Mouse (Mus musculus) hindbrain, embryonic 10.5 days (tissue): ENCODE measurements around the gene Chst8. TPM values are rescaled to one million over a fixed set of nuclear protein-coding genes. Genes with fewer than 3 reads are reported as not detected.

ENCODE experiments used
- DNase-seq: peaks from one replicate; pipeline ENCODE4 v3.0.0-alpha.2; 2017; ENCODE audit warnings: low spot score
- H3K27ac ChIP-seq: fragments of 300-500 bp; sonication (generic); 2 replicates; pipeline ENCODE4 v1.5.1; 2016; ENCODE audit warnings: mild to moderate bottlenecking, moderate library complexity
- H3K27me3 ChIP-seq: fragments of 300-500 bp; sonication (generic); 2 replicates; pipeline ENCODE4 v1.6.1; 2016; ENCODE audit warnings: mild to moderate bottlenecking; ENCODE audit not compliant: poor library complexity, insufficient read depth, severe bottlenecking
- H3K36me3 ChIP-seq: fragments of 300-500 bp; sonication (generic); 2 replicates; pipeline ENCODE4 v1.6.1; 2016; ENCODE audit warnings: mild to moderate bottlenecking, moderate library complexity
- H3K4me1 ChIP-seq: fragments of 300-500 bp; sonication (generic); replicated peaks from 2 replicates; pipeline ENCODE4 v1.6.1; 2016; ENCODE audit warnings: mild to moderate bottlenecking
- H3K4me3 ChIP-seq: fragments of 300-500 bp; sonication (generic); 2 replicates; pipeline ENCODE4 v1.5.1; 2016; ENCODE audit warnings: mild to moderate bottlenecking, moderate library complexity
- H3K9me3 ChIP-seq: fragments of 300-500 bp; sonication (generic); 2 replicates; pipeline ENCODE4 v1.6.1; 2016; ENCODE audit warnings: mild to moderate bottlenecking, moderate library complexity
- WGBS: fragments of 180-500 bp; shearing (Covaris S2); methylation state at CpG from one replicate; pipeline ENCODE4 v1.1.7; 2016; 5-methylcytosine and 5-hydroxymethylcytosine counted together
- polyA plus RNA-seq: library from polyadenylated mRNA; unstranded; fragments of >200 nt; fragmentation: Nextera tagmentation; extraction: Ambion mirVana; gene quantifications from 2 replicates; pipeline ENCODE4 v1.2.1, GENCODE M21; 2016

Gene Chst8
- polyA plus RNA-seq, 1 experiment from 2014 or later, result 17.5 TPM

DNA sequence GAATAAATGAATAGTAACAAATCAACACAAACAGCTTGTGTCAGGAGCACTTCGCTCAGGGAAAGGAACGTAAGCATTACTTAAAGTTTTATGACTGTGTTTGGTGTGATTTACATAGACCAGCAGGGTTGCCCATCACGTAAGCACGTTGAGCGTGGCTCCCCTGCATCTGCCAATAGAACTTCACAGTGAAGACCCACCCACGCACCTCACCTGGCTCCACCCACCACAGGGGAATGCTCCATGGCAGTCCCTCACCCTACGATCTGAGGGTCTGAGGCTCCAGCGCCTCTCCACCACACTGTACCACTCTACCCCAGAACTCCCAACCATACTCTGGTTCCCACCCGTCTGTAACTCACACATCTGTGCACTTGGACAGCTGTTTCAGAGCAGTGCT lies 67.1 kb downstream of the Chst8 start:
- Histone ChIP-seq H3K27me3 (no peaks in the 10 kb centered on the region), H3K4me1 (peaks cover 40% of the 10 kb centered on the region), H3K9me3 (no peaks in the 10 kb centered on the region), H3K36me3 (no peaks in the 10 kb centered on the region), H3K27ac (no peak overlapping the region), H3K4me3 (no peak overlapping the region)
- DNase-seq, result no peak
- WGBS, result 75% methylated on average over 9 of the region's 9 CpGs

DNA sequence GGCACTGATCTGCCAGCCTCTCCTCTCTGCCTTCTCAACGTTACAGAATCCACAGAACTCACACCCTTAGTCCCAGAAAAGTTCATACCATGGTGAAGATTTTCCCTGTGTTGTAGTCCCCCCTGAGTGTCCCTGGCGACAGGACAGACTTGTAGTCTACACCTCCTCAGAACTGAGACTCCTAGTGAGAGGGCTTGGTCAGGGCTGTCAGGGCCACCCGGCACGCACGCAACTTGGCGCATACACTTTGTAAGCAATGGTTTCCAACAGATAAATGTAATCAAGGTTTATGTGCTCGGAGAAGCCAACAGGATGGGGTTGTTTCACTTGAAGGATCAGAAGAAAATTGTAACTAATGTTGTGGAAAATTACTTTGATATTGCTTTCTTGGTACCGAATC lies 67.5 kb downstream of the Chst8 start:
- Histone ChIP-seq H3K9me3 (no peaks in the 10 kb centered on the region), H3K36me3 (no peaks in the 10 kb centered on the region), H3K27ac (no peak overlapping the region), H3K27me3 (no peaks in the 10 kb centered on the region), H3K4me3 (no peak overlapping the region), H3K4me1 (peaks cover 36% of the 10 kb centered on the region)
- 86% methylated on average over 8 of the region's 8 CpGs for WGBS
- DNase-seq, result no peak

DNA sequence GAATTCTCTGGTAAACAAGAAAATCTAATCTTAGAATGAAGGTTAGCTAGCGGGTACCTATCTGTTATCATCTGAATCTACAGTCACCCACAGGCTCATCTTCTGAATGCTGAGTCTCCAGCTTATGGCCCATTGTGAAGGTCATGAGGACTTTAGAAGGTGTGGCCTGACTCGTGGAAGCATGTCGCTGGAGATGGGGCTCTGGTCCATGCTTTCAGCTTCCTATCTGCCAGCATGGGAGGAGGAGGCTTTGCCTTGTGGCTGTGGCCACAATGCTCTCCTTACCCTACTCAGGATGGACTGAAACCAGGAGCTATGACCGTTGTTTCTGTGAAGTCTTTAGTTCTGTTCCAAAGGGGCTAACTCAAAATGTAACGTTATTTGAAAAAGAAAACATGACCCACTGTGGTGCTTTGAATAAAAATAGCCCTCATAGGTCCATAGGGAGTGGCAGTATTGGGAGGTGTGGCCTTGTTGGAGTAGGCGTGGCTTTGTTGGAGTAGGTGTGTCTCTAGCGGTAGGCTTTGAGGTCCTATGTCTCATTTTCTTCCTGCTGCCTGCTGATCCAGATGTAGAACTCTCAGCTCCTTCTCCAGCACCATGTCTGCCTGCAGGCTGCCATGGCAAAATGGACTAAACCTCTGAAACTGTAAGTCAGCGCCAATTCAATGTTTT lies 69.0 kb downstream of the Chst8 start:
- 78% methylated on average over 8 of the region's 8 CpGs for WGBS
- DNase-seq, result no peak

DNA sequence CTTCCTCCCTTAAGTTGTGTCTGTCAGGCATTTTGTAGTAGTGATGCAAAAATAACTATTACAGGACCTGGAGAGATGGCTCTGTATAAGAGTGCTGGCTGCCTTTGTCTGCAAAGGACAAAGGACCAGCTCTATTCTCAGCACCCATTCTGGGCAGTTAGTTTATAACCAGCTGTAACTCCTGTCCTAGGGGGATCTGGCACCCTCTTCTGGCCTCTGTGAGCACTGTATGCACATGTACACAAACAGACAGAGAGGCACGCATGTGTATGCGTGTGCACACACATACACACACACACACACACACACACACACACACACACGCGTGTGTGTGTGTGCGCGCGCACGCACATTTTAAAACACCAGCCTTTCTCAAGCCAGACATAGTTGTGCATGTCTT lies 73.1 kb downstream of the Chst8 start:
- Histone ChIP-seq H3K9me3 (no peaks in the 10 kb centered on the region), H3K4me1 (peaks cover 23% of the 10 kb centered on the region), H3K27me3 (no peaks in the 10 kb centered on the region), H3K36me3 (no peaks in the 10 kb centered on the region), H3K4me3 (no peak overlapping the region), H3K27ac (no peak overlapping the region)
- 92% methylated on average over 8 of the region's 8 CpGs for WGBS
- no peak for DNase-seq

More for the DNA sequence above, 69.0 kb downstream of the Chst8 start:
- no peaks in the 10 kb centered on the region for H3K9me3 ChIP-seq
- peaks cover 34% of the 10 kb centered on the region for H3K4me1 ChIP-seq
- H3K36me3 ChIP-seq, result no peaks in the 10 kb centered on the region
- no peak overlapping the region for H3K27ac ChIP-seq
- H3K27me3 ChIP-seq, result no peaks in the 10 kb centered on the region
- no peak overlapping the region for H3K4me3 ChIP-seq

GRCm38 (mm10) chr7:34737206-34737605 lies 75.3 kb downstream of the Chst8 start:
- Histone ChIP-seq H3K27me3 (no peaks in the 10 kb centered on the region), H3K27ac (0 out of 2 replicates have a peak overlapping the region, but pooled peaks have one; percentile 5), H3K4me3 (no peak overlapping the region), H3K9me3 (no peaks in the 10 kb centered on the region), H3K36me3 (no peaks in the 10 kb centered on the region), H3K4me1 (peaks cover 19% of the 10 kb centered on the region)
- WGBS, result 79% methylated on average over 6 of the region's 6 CpGs
- no peak for DNase-seq

- WGBS, result 90% methylated on average over 6 of the region's 6 CpGs
- Histone ChIP-seq H3K27ac (peak overlapping the region; percentile 53), H3K27me3 (no peaks in the 10 kb centered on the region), H3K9me3 (no peaks in the 10 kb centered on the region), H3K4me1 (peaks cover 14% of the 10 kb centered on the region), H3K36me3 (no peaks in the 10 kb centered on the region), H3K4me3 (no peak overlapping the region)
- DNase-seq, result no peak
Observed at GRCm38 (mm10) chr7:34734348-34734747, 78.2 kb downstream of the Chst8 start.

- Histone ChIP-seq H3K9me3 (0 out of 2 replicates have a peak, but pooled peaks cover 6% of the 10 kb centered on the region), H3K27ac (no peak overlapping the region), H3K4me3 (no peak overlapping the region), H3K36me3 (no peaks in the 10 kb centered on the region), H3K27me3 (no peaks in the 10 kb centered on the region), H3K4me1 (peaks cover 6% of the 10 kb centered on the region; the same call in 1 of the 2 replicates)
- no peak for DNase-seq
- 40% methylated on average over 6 of the region's 6 CpGs for WGBS
Observed at GRCm38 (mm10) chr7:34728931-34729330, 83.6 kb downstream of the Chst8 start.

DNA sequence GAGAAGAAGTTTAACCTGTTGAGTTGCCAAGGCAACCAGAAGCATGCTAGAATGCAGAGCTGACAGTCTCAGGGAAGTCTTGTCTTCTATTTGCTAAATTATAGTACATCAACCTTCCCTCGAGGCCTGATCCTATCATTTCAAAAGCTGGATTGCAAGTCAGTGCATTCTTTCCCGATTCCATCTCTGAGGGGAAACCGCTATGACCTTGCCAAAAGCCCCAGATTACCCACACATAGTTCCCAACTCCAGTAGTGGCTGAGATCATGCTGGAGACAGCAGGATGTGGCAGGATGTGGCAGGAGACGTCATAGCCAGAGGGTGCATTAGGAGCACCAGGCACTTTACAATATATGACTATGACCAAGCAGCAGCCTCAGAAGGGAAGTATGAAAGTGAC lies 87.3 kb downstream of the Chst8 start:
- no peak for DNase-seq
- Histone ChIP-seq H3K27ac (no peak overlapping the region), H3K9me3 (0 out of 2 replicates have a peak, but pooled peaks cover 6% of the 10 kb centered on the region), H3K4me1 (peaks cover 32% of the 10 kb centered on the region), H3K27me3 (no peaks in the 10 kb centered on the region), H3K36me3 (no peaks in the 10 kb centered on the region), H3K4me3 (no peak overlapping the region)
- 82% methylated on average over 4 of the region's 4 CpGs for WGBS

DNA sequence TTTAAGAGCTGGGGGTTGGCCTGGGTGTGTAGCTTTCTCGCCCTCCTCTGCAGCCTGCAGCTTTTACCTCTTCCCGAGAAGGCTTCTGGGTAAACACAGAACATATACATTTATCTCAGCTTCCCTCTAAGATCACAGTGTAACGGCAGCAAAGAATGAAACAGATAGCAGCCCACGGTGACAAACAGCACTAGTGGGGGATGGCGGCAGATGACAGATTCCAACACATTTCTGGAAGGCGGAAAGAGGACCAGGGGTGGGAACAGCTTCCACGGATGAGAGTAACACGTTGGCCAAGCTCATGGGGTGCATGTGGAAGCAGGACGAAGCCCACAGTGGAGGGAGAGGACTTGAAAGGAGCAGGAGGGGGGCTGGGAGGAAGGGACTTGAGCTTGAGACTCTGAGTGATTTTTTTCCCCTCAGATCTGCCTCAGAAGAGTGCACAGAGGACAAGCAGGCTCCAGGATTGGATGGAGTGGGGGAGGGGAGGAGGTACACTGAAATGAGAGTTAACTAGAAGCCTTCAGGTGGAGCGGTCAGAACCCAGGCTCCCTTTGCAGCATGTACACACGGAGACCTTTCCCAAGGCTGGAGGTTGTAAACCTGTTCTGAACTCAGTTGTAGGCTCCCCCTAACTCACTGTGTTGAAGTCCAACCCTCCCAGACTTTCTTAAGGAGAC lies 89.8 kb downstream of the Chst8 start:
- no peak overlapping the region for H3K4me3 ChIP-seq
- H3K36me3 ChIP-seq, result no peaks in the 10 kb centered on the region
- H3K4me1 ChIP-seq, result peaks cover 50% of the 10 kb centered on the region
- WGBS, result 64% methylated on average over 11 of the region's 11 CpGs
- H3K27ac ChIP-seq, result peak overlapping the region; percentile 83
- H3K27me3 ChIP-seq, result no peaks in the 10 kb centered on the region
- DNase-seq, result no peak
- 0 out of 2 replicates have a peak, but pooled peaks cover 6% of the 10 kb centered on the region for H3K9me3 ChIP-seq

DNA sequence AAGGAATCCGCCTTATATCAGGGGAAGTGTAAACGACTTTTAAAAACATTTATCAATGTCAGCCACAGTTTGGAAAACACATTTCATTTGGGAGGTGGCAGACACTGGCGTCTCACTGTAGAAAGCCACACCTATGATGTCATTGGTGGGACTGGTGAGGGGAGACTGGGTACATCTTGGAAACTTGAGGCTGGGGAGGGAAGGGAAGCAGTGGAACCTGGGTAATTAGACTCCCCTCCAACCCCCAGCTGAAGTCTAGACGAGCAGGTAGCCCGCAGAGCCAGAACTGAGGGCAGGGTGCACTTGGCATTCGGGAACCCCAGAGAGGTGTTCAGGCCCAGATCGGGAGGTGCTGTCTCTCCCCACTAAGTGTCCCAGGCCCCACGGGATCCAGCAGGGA lies 90.4 kb downstream of the Chst8 start:
- H3K4me1 ChIP-seq, result peaks cover 55% of the 10 kb centered on the region
- DNase-seq, result no peak
- no peaks in the 10 kb centered on the region for H3K27me3 ChIP-seq
- WGBS, result 50% methylated on average over 8 of the region's 8 CpGs
- H3K27ac ChIP-seq, result peak overlapping the region; percentile 83
- H3K9me3 ChIP-seq, result 0 out of 2 replicates have a peak, but pooled peaks cover 6% of the 10 kb centered on the region
- H3K4me3 ChIP-seq, result no peak overlapping the region
- no peaks in the 10 kb centered on the region for H3K36me3 ChIP-seq

GRCm38 (mm10) chr7:34721650-34722048 lies 90.9 kb downstream of the Chst8 start:
- Histone ChIP-seq H3K9me3 (0 out of 2 replicates have a peak, but pooled peaks cover 1% of the 10 kb centered on the region), H3K4me3 (no peak overlapping the region), H3K4me1 (peaks cover 60% of the 10 kb centered on the region), H3K27me3 (no peaks in the 10 kb centered on the region), H3K27ac (peak overlapping the region; percentile 83), H3K36me3 (no peaks in the 10 kb centered on the region)
- WGBS, result 2% methylated on average over 5 of the region's 5 CpGs
- peak; percentile 53 for DNase-seq

GRCm38 (mm10) chr7:34720882-34721649 lies 91.4 kb downstream of the Chst8 start:
- Histone ChIP-seq H3K9me3 (no peaks in the 10 kb centered on the region), H3K4me1 (peaks cover 63% of the 10 kb centered on the region), H3K27me3 (no peaks in the 10 kb centered on the region), H3K4me3 (no peak overlapping the region), H3K36me3 (no peaks in the 10 kb centered on the region), H3K27ac (peak overlapping the region; percentile 83)
- DNase-seq, result peak; percentile 31
- WGBS, result 25% methylated on average over 5 of the region's 5 CpGs
